Mouse (Mus musculus) liver, postnatal 0 days (tissue): ENCODE results near the gene Hey2. TPM values are rescaled to one million over a fixed set of nuclear protein-coding genes. Genes with fewer than 3 reads are reported as not detected.

Source experiments
- ATAC-seq: fragments of 200-750 bp; cut with Nextera tagmentation; 2 replicates; pipeline ENCODE4 v1.8.0; 2017; ENCODE audit warnings: mild to moderate bottlenecking, moderate library complexity
- DNase-seq: peaks from one replicate; pipeline ENCODE4 v3.0.0-alpha.2; 2016
- H3K27ac ChIP-seq: fragments of 300-500 bp; sonication (generic); 2 replicates; pipeline ENCODE4 v1.5.1; 2014; ENCODE audit warnings: antibody characterized with exemption, moderate library complexity, mild to moderate bottlenecking, low read depth
- H3K27me3 ChIP-seq: fragments of 300-500 bp; sonication (generic); 2 replicates; pipeline ENCODE4 v1.6.1; 2014; ENCODE audit warnings: low read length, control low read depth, mixed read lengths; ENCODE audit not compliant: insufficient read depth
- H3K36me3 ChIP-seq: fragments of 300-500 bp; sonication (generic); replicated peaks from 2 replicates; pipeline ENCODE4 v1.6.1; 2014; ENCODE audit warnings: mild to moderate bottlenecking, control low read depth, low read length, moderate library complexity, mixed read lengths; ENCODE audit not compliant: insufficient read depth
- H3K4me1 ChIP-seq: fragments of 300-500 bp; sonication (generic); 2 replicates; pipeline ENCODE4 v1.6.1; 2014; ENCODE audit warnings: antibody characterized with exemption, mild to moderate bottlenecking, control low read depth; ENCODE audit not compliant: insufficient read depth
- H3K4me2 ChIP-seq: fragments of 300-500 bp; sonication (generic); 2 replicates; pipeline ENCODE4 v1.6.1; 2014; ENCODE audit warnings: low read depth, mild to moderate bottlenecking, low read length, moderate library complexity, mixed read lengths
- H3K4me3 ChIP-seq: fragments of 300-500 bp; sonication (generic); 2 replicates; pipeline ENCODE4 v1.5.1; 2014; ENCODE audit warnings: low read depth, low read length
- H3K9ac ChIP-seq: fragments of 300-500 bp; sonication (generic); replicated peaks from 2 replicates; pipeline ENCODE4 v1.6.1; 2014; ENCODE audit warnings: mild to moderate bottlenecking, moderate library complexity
- H3K9me3 ChIP-seq: fragments of 300-500 bp; sonication (generic); 2 replicates; pipeline ENCODE4 v1.6.1; 2016; ENCODE audit warnings: mild to moderate bottlenecking, control low read depth, low read length, mixed read lengths
- CTCF ChIP-seq: sonication (generic); IDR thresholded peaks from 2 replicates; pipeline ENCODE4 v1.5.1; 2016; ENCODE audit warnings: antibody characterized with exemption, low read depth
- EP300 ChIP-seq: IDR thresholded peaks from 2 replicates; pipeline ENCODE4 v1.6.1; 2016; ENCODE audit warnings: antibody characterized with exemption, low read depth, mild to moderate bottlenecking
- WGBS: fragments of 180-500 bp; shearing (Covaris S2); extraction: QIAGEN DNeasy Blood & Tissue Kit; methylation state at CpG from one replicate; pipeline ENCODE4 v1.1.7; 2014; ENCODE audit not compliant: insufficient replicate concordance; 5-methylcytosine and 5-hydroxymethylcytosine counted together
- polyA plus RNA-seq: library from polyadenylated mRNA; unstranded; fragments of >200 nt; fragmentation: Nextera tagmentation; extraction: Ambion mirVana; gene quantifications from 2 replicates; pipeline ENCODE4 v1.2.1, GENCODE M21; 2015

Hey2 gene
- polyA plus RNA-seq, 1 experiment from 2014 or later, result 0.20 TPM

DNA sequence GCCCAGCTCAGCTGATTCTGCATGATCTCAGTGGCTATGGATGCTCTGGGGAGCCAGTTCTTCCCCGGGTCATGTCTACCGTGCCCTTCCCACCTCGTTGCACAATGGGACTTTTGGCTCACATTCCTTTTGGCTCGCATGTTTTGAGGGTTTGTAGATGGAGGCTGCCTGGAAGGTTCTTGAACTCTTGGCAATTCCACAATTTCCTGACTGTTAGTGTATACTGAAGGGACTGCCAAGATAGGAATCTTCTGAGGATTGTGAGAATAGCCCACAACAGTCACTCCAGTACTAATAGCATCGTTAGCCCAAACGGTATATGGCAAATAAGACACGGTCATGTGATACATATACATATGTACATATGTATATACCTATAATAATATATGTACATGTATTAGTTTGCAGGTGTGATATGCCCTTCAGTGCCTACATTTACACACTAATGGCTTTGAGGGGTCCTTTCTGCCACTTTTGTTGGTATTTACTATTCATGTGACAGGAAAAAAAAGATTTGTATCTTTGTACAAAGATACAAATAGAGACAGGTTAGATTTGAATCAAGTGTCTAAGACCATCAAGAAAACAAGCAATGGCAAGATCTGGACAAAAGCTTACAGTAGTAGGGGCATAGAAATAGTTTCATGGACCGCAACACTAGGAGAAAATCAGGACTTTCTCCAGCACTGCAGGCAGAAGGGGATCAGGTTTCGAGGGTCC, 32.2 kb downstream of the Hey2 start:
- Histone ChIP-seq H3K4me1 (no peaks in the 10 kb centered on the region), H3K4me2 (peak overlapping the region; percentile 72), H3K27me3 (no peaks in the 10 kb centered on the region), H3K9ac (no peak overlapping the region; the same call in 1 of the 2 replicates), H3K36me3 (no peaks in the 10 kb centered on the region), H3K9me3 (no peaks in the 10 kb centered on the region), H3K27ac (no peak overlapping the region), H3K4me3 (peak overlapping the region; percentile 46)
- ATAC-seq (peak; percentile 59), DNase-seq (peak; percentile 35)
- TF ChIP-seq EP300 (no peak), CTCF (no peak)
- WGBS, result 30% methylated on average over 9 of the region's 9 CpGs

DNA sequence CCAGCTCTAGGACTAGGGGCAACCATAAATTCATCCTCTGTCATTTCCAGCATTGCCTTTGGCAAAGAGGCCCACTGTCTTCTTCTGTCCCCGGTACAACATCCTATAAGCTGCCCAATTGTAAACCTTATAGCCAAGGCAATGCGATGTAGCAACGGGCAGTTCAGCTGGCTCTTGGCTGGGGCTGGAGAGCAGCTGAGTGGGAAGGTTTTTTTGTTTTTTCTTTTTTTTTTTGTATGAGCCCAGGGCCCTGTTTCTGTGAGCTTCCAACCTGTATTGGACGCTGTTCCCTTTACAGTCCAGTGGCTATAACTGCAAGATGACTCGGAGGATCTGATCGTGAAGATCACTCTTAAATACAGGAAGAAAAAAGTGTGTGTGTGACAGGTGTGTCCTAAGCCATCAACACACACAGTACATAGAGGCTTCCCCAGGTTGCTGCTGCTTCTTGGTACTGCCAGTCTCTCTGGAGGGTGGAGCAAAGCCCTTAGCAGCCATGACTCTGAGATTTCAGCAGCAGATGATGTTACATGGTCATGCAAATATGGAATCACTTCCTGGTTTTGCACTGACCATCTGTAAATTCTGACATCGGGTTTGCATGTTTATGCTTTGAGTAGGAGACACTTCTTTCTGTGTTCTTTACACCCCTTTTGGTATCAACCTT, 38.9 kb downstream of the Hey2 start:
- Histone ChIP-seq H3K9me3 (no peaks in the 10 kb centered on the region), H3K27ac (peak overlapping the region; percentile 96), H3K36me3 (no peaks in the 10 kb centered on the region), H3K4me2 (peak overlapping the region; percentile 81), H3K9ac (peak overlapping the region; percentile 88), H3K27me3 (no peaks in the 10 kb centered on the region), H3K4me1 (peaks cover 10% of the 10 kb centered on the region), H3K4me3 (peak overlapping the region; percentile 86)
- DNase-seq, result no peak
- TF ChIP-seq EP300 (no peak), CTCF (no peak)
- no peak for ATAC-seq
- 31% methylated on average over 7 of the region's 7 CpGs for WGBS

DNA sequence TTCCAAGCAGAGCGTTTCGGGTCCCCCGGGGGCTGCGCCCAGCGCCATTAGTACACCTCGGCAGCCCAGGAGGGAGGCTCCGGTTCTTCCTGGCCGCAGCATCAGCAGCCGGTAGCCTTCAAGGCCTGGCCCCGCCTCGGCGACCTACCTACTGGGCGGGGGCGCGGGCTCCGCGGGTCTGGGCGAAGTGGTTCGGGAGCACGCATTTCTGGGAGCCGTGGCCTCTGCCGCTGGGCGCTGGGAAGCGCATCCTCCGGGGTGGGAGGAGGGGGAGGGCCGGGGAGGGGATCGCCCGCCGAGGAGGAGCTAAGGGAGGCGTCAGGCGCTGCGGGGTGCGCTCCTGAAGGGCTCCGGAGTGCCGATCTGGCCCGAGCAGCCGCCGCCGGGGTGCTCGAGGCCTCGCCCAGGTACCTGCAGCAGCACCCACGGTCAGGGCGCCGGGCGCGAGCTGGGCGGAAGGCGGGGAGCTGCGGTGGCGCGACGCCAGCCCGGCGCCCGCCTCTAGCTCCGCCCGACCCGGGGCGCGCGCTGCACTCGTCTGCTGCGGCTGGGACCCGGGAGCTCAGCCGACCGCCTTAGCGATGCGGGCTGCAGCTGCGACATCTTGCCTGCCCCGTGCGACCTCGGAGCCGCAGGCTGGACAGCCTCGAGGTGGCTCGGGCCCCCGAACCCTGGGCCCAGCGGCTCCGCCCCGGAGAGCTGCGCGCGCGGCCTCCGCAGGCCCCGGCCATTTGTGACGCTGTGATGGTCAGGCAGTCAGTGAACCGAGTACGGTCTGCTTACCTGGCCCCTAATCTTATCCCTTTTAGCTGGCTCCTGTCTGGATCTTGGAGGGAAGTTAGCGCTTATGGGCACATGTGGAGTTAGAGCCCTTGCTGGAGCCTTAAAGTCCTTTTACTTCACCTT, 39.7 kb downstream of the Hey2 start, which contains the start of gene Ncoa7:
Ncoa7 (minus strand) TSS at position 646 of the 906 bp plus-strand sequence.
- peak; percentile 88 for DNase-seq
- H3K36me3 ChIP-seq, result no peaks in the 10 kb centered on the region
- H3K4me2 ChIP-seq, result peak within 1 kb of the TSS; percentile 81
- peak within 1 kb of the TSS; percentile 88 for H3K9ac ChIP-seq
- H3K4me1 ChIP-seq, result peaks cover 10% of the 10 kb centered on the region
- peak within 1 kb of the TSS; percentile 96 for H3K27ac ChIP-seq
- under 1% methylated on average over 60 of the region's 89 CpGs for WGBS
- TF ChIP-seq EP300, result no peak
- TF ChIP-seq CTCF, result no peak
- peak within 1 kb of the TSS; percentile 86 for H3K4me3 ChIP-seq
- no peaks in the 10 kb centered on the region for H3K9me3 ChIP-seq
- peak; percentile 95 for ATAC-seq
- no peaks in the 10 kb centered on the region for H3K27me3 ChIP-seq

DNA sequence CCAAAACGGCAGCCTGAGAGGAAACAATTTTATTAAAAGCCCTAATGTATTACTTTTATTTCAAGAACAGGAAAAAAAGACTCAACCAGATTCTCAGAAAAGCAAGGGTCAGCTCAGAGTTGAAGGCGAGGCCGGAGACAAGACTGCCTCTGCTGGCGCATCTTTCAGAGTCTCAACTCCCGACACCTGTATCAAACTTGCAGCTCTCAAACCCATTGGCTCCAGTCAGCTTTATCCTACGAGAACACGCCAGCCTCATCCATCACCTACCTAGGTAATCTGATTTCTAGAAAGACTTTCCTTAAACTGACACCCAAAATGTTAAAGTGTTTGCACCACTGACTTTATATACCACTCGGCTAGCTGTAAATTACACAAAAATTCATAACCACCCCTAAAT, 40.6 kb downstream of the Hey2 start:
- Histone ChIP-seq H3K36me3 (no peaks in the 10 kb centered on the region), H3K4me3 (peak overlapping the region; percentile 86), H3K9me3 (no peaks in the 10 kb centered on the region), H3K27me3 (no peaks in the 10 kb centered on the region), H3K4me2 (peak overlapping the region; percentile 81), H3K9ac (peak overlapping the region; percentile 88), H3K27ac (peak overlapping the region; percentile 96), H3K4me1 (peaks cover 10% of the 10 kb centered on the region)
- WGBS, result 8% methylated on average over 8 of the region's 8 CpGs
- peak; percentile 52 for TF ChIP-seq CTCF
- no peak for TF ChIP-seq EP300
- ATAC-seq (no peak), DNase-seq (peak; percentile 41)

DNA sequence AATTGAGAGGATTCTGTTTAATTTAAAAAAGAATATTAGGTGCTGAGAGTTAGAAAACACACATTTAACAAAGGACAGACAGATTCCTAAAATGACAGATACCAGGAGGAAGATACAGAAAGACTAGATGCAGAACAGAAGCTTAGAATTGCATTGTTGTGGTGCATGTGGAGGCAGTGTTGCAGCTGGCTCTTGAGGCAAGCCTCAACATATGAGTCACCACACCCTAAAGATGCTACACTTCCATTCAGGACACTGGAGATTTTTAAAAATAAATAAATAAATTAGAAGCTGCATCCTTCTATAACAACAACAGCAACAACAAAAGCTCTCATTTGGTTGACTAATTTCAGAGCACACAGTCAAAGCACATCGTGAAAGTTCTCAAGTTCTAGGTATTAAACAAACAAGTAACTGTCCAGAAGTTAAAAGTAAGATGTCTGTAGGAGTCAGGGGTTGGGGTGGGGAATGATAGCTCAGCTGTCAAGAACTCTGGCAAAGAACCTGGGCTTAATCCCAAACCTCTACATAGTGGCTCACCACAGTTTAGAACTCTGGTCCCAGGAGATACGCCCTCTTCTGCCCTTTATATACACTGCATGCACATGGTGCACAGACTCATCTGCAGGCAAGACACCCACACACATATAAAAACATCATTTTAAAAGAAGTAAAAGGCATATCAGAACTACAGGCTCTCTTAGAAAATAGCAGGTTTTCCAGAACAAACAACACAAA, 42.7 kb downstream of the Hey2 start:
- H3K36me3 ChIP-seq, result 0 out of 2 replicates have a peak, but pooled peaks cover 4% of the 10 kb centered on the region
- DNase-seq (no peak), ATAC-seq (no peak)
- 94% methylated on average over 2 of the region's 2 CpGs for WGBS
- H3K4me2 ChIP-seq, result no peak overlapping the region
- H3K9me3 ChIP-seq, result no peaks in the 10 kb centered on the region
- H3K27me3 ChIP-seq, result no peaks in the 10 kb centered on the region
- TF ChIP-seq EP300 (no peak), CTCF (peak; percentile 25; the same call in 1 of the 2 replicates)
- peaks cover 10% of the 10 kb centered on the region for H3K4me1 ChIP-seq
- no peak overlapping the region for H3K4me3 ChIP-seq
- H3K9ac ChIP-seq, result no peak overlapping the region
- H3K27ac ChIP-seq, result no peak overlapping the region
